Mouse (Mus musculus) thymus, postnatal 4 days (tissue): ENCODE results near the gene Fndc8.

Experiments used
- DNase-seq: peaks from one replicate; pipeline ENCODE4 v3.0.0; 2021

The Fndc8 gene

DNA sequence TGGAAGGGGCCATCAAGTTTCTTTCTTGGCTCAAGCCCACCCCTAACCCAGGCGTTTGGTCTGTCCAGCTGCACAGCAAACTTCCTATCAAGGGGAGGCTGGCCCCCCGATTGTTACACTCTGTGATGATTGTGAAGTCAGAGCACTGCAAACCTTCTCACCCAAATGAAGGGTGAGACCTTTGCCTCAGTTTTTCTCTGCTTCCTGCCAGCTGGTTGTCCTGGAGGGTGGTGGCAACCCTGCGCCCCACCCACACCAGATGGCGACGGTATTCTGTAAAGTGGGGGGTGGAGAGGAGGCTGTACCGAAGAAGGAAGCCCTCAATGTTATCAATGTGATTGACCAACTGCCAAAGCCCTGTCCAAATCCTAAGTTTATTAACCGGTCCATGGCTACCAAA lies at the start of gene Fndc8:
Fndc8 (plus strand) TSS at position 189 of the 400 bp plus-strand sequence.
- DNase-seq, result peak; percentile 77

DNA sequence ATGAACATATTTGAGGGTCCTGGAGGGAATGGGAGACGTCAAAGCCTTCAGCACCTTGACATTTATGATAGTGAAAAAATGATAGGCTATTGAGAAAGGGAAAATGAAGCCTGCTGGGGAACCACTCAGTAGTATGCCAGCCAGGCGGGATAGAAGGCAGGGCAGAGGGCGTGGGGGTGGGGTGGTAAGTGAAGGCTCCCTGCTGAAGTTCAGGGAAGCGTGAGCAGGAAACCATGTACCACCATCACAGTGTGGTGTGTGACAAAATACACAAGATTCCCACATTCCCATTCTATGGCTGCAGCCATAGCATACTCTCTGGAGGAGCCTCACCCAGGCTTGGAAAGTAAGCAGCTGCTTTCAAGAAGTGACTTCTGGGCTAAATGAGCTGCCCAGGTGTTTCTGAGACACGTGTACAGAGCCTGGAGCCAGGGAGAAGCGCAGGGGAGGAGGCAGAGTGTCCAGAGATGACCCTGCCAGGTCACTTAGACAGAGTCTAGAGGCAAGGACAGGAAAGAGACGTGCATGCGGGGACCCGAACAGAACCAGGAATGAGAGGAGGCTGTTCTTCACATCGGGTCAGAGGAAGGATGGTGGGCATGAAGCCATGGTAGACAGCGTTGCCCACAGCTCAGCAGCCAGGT lies 47.0 kb upstream of the Fndc8 start:
- no peak for DNase-seq

DNA sequence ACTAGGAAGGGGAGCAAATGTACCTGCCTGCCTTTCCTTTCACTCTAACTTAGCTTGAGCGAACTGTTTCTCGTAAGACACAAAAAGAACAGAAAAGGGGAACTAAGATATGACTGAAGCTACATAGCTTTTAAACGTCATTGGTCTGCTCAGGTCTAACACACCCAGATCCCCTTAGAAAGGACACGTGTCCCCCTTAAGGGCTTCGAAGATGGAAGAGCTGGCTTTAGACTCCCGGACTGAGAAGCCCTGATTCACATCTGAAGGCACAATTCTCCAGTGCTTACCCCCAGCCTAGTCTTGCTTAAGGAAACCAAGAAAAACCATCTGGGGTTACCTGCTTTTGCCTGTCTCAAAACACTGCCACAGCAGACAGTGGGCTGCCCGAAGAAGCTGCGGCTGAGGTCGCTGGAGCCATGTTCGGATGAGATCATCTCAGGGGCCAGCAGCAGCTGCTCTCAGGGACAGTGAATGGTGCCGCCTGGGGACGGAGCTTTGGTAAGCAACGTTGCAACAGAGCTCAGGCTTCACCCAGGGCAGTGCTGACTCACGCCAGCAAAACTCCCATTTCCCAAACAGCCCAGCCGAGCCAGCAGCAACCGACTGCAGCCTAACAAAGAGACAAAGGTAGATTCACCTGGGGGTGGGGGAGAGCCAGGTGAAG lies 46.4 kb upstream of the Fndc8 start:
- peak; percentile 41 for DNase-seq

DNA sequence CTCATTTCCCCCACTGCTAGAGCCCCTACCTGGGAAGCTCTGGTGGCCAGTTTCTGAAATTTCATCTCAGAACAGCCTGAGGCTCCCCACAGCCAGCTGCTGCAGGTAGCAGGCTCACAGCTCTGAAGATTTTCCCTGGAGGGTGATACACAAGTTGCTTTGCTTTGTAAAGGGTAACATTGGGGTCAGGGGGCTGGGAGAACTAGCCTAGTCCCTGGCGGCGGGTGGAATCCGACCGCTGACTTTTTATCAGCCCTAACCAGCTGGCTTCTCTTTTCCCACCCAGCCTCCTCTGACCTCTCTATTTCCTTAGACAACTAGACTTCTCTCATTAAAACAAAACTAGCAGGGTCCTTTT lies 45.9 kb upstream of the Fndc8 start:
- no peak for DNase-seq

DNA sequence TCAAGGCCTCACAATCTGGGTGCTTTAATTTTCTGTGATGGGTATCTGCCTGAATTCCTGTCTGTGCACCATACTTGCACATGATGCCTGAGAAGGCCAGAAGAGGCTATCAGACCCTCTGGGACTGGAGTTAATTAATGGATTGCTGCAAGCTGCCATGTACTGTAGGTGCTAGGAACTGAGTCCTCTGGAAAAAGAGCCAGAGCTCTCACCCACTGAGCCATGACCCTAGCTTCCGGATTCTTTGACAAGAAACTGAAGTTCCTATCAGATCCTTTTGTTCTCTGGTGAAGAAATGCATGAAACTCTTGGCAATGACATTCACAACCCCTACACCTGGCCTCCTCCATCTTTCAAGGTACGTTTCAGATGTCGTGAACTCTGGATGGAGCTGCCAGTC lies 45.0 kb upstream of the Fndc8 start:
- no peak for DNase-seq

DNA sequence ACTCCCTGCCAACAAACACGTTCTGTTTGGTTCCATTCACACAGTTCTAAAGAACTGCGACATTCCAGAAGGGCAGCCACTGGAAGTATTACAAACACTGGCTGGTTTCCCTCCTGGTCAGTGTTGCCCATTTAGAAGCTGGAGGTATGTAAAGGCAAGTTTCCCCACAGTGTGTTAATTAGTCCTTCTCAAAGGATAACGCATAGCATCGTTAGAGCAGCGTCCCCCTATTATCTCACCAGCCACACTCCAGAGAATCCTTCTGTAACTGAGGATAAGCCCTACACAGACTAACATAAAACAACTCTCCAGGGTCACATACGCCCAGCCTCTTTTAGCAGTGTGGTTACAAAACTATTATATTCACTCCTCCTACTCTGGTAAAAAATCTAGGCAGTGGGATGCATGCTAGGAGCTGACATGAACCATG lies 44.3 kb upstream of the Fndc8 start:
- DNase-seq, result no peak

DNA sequence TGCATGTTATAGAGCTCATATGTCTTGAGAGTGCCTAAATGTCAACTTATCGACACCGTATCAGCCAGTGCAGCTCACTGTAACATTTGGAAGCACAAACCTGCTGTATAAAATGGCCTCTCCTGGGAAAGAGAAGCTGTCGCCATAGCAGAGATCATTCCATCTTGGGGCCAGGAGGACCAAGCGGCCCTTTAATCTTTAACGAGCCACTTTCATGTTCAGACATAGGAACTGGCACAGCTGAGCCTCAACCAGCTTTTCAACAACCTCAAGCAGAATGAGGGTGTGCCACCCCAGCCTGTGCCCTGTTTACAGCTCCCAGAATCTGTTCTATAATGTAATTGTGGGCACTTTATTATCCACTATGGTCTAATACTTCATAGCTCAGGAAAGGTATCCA lies 41.7 kb upstream of the Fndc8 start:
- no peak for DNase-seq

DNA sequence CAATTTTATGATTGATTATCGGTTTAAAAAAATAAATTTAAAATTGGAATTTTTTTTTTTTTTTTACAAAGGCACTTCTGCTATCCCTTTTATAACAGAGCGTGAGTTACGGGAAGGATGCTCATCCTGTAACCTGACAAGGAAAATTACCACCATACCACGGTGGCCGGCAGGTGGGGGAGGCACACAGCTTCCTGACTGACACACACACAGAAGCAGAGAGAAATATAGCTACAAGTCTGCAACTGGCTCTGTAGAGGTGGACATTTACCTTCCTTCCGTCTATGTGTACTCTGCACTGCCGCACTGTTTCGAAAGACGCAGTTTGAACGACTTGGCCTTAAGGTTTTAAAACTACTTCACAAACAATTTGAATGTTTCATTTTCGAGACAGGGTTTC lies 39.8 kb upstream of the Fndc8 start:
- no peak for DNase-seq

DNA sequence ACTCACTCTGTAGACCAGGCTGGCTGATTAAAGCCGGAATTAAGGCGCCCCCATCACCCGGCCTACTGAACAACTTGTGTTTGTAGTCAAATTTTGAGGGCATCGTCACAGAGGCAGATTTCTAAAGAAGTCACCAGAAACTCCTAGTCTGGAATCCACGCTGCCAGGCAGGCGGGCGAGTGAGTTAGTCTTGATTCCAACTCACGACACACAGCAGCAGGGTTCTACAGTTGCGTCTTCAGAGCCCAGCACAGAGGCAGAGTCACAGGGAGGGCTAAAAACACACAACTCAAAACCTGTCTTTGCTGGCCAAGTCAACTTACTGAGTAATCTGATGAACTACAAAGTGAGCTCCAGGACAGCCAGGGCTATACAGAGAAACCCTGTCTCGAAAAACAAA lies 39.4 kb upstream of the Fndc8 start:
- DNase-seq, result no peak

DNA sequence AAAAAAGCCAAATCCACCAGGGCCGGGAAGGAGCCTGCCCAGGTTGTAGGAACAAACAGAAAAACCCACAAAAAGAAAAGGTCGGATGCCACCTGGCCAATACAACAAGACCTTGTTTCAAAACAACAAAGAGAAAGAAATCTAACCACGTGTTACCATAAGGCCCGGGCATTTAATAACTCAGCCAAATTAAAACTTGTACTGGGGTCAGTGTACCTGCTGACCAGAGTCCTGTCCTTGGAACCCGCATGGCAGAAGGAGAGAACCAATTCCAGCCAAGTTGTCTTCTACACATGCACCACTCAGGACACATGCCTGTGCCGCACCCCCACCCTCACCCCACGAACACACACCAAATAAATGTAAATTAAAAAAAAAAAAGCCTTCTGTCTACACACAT lies 39.0 kb upstream of the Fndc8 start:
- DNase-seq, result no peak

DNA sequence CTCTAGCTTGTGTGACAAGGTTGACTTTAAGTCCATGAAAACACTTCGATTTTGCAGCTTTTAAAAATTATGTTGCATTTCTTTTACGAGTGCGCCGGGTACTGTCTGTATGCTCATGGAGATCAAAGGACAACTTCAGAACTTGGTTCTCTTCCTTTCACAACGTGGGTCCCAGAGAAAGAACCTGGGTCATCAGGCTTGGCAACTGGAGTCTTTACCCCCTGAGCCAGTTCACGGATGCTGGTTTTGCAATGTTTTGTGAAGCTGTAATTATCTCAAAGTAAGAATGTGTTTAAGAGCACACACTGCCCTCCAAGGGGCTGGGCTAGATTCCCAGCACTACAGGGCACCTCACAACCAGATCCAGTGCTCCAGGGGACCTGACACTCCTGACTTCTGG lies 37.8 kb upstream of the Fndc8 start:
- no peak for DNase-seq

DNA sequence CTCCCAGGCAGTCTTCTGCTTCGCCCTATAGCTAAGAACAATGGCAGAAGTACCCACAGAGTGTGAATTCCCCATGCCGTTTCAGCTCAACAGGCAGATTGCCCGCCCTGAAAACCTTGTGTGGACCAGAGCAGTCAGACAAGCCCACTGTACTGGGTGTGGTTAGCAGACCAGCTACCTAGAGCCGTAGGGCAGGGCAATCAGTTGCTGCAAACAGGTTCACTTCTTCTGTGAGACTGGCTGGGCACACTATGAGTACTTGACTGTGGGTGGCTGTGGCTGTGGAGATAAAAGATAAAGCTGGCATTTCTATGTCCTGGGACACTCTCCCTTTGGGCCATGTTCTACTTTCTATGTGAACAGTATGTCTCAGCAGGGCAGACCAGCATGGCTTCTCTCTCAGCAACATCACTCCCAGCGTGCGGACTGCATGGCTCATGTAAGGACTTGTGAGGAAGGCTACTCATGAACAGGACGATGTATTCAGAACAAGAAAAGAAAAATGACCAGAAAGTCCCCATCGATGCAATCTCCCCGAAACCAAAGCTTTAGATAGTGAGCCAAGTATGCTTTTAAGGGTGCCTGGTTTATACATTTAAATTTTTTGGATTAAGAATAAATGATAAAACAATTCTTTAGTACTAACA lies 36.5 kb upstream of the Fndc8 start:
- no peak for DNase-seq

DNA sequence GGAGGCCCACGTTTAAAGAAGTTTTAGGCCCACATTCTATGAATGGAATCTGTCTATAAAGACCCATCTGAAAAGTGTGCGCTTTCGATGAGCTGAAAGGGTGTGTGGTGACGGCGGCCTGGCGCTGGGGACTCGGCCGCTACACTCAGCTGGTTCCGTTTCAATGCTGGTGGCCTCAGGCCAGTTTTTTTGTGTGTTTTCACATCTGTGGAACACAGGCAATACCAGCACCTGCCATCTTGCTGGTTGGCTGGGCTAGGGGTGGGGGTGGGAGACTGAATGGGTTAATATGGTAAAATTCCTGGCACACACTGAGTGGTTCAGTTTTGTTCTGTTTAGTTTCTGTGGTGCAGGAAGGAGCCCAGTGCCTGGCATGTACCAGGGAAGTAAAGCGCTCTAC lies 35.9 kb upstream of the Fndc8 start:
- no peak for DNase-seq

DNA sequence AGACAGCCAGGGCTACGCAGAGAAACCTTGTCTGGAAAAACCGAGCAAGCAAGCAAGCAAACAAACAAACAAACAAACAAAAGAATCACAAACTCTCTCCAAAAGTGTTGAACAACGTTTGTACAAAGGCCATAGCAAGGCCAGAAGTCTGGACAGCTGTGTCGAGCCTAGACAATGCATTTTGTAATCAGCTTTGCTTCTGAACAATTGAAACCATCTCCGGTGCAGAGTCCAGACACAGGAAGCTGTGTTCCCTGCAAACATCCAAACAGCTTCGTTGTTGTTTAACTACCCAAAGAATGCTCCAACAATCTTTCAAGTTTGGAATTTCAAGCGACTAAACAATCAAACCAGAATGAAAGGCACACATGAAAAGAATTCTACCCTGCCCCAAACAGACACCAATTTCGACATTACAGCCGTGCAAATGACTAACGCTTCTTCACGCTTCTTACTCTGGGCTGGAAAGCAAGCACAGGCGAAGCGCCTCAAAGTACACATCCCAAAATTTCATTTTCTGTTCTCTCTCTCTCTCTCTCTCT lies 34.5 kb upstream of the Fndc8 start:
- DNase-seq, result no peak

DNA sequence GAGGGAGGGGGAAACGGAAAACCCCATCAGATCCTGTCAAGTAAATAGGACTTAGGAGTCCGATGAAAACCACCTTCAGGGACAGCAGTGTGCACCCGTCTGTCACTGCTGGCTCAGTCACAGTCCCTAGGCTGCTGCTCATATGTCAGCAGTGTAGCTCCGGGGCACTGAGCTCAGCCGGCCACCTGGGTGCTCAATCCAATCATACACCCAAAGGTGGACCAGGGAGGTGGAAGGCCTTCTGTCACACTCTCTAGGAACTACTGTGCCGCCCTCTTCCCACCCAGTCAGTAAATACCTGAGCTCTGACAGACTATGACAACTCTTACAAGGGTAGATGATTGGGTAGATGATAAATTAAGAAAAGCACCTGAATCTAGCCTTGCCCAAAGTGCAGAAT lies 31.2 kb upstream of the Fndc8 start:
- DNase-seq, result peak; percentile 28

DNA sequence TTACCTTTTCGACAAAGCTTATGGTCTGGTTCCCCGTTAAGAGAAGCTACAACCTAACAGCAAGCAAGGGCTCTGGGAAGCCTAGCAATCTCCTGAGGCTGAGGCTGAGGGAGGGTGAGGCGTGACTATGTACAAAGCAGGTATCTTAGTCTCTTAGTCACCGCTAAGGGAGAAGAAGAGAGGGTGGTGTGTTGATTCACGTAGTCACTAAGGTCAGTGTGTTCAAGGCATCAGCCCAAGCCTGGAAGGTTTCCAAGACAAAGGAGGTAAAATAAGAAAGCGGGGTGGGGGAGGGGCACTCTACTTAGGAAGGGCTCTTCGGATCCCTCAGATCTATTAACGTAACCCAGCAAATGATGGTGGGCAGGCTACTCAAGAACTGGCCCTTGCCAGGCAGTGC lies 30.4 kb upstream of the Fndc8 start:
- no peak for DNase-seq

DNA sequence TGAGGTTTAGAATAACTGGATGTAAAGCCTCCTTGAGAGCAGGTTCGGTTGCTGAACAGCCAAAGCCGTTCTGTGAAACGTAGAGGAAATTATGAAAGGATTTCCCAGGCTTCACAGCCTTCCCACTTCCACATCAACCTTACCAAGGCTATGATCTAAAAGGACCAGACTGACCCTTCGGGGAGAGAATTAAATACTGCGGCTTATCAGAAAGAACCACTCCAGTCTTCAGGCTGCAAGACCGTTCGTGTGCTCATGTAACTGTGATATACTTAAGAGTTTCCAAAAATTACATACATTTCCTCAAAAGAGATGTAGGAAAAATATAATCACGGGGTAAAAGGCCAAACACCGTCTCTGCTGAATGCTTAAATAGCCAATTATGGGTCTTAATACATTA lies 29.3 kb upstream of the Fndc8 start:
- no peak for DNase-seq

DNA sequence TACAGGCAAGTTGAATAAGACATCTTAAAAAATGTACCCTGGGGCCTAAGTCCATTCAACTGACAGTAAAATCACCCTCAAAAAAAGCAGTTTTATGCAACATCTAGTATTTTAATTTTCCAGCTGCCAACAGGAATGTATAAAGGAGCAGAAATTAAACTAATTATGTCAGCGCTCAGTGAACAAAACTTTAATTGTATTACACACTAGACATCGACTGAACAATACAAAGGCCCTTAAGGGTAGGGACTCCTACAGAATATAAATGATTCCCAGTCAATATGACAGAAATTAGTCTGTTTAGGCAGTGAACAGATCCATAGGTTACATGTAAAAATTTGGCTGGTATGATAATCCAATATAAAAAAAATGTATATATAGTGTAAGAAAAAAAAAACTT lies 28.9 kb upstream of the Fndc8 start:
- no peak for DNase-seq

DNA sequence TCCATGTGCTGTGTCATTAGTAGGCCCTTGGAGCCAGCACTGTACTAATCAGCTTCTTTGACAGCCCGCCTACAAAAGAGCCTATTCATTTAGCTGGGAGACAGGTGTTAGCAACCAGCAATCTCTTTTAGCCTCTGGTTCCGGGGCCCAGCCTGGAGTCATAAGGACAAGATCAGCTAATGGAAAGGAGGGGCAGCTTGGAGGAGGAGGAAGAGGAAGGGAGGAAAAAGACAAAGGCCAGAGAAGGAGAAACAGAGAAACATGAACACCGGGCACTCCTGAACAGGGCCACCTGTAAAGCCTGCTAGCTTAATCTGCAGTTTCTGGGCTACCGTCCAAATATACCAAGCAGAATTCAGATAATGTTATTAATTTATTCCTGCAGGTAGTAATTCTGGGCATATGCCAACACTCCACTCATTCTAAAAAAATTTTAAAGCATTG lies 28.4 kb upstream of the Fndc8 start:
- DNase-seq, result no peak

DNA sequence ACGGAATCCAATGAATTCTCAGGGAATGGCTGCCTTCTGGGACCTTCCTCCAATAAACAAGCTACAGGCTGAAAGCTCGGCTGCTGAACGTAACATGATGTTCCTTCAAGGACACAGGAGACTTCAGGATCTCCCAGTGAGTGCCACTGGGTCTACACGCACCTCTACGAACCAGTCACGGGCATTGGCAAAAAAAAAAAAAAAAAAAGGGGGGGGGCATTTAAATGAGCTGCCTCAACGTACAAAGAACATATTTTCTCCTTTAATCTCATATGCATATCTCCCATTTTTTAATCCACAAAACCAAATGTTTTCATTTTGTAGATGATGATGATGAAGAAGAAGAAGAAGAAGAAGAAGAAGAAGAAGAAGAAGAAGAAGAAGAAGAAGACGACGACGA lies 26.0 kb upstream of the Fndc8 start:
- no peak for DNase-seq

DNA sequence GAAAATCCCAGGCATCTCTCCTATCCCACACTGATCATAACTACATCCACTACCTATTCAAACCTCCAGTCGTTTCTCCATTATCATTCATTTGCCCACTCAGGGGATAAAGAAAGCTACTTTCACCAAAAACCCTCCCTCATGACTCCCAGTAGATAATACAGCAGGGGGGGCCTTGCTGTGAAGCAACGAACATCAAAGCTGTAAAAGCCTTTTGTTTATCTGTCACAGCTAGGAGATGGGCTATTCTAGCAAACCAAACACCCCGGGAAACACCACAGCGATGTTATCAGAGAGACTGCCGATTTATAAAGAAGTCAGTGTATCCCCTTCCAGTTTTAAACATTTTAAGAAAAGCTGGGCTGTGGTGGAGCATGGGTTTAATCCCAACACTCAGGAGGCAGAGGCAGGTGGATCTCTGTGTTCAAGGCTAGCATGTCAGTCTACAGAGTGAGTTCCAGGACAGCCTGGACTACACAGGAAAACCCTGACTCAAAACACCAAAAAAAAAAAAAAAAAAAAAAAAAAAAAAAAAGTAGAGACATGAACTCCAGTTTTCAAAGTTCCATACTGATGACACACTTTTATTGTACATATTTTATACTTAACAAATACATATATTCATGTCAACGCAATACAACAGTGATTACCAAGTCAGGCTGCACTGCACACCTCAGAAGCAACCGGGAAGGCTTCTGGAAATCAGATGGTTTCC lies 24.9 kb upstream of the Fndc8 start:
- no peak for DNase-seq

DNA sequence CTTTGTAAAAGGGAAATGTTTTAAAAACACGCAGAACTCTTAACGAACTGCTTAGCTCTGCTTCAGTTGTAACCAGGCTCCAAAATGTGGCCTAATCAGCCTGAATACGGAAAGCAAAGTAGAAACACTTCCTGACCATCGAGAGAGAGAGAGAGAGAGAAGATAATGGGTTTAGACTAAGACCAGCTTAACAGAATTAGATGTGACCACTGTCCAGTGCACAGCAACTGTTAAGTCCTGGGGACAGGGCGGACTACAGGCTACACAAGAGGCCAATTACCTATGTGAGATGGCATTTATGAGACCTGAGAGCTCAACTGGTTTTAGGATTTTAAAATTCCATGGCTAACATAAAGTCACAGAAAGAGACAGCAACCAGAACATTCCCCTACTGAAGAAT lies 24.0 kb upstream of the Fndc8 start:
- DNase-seq, result no peak

DNA sequence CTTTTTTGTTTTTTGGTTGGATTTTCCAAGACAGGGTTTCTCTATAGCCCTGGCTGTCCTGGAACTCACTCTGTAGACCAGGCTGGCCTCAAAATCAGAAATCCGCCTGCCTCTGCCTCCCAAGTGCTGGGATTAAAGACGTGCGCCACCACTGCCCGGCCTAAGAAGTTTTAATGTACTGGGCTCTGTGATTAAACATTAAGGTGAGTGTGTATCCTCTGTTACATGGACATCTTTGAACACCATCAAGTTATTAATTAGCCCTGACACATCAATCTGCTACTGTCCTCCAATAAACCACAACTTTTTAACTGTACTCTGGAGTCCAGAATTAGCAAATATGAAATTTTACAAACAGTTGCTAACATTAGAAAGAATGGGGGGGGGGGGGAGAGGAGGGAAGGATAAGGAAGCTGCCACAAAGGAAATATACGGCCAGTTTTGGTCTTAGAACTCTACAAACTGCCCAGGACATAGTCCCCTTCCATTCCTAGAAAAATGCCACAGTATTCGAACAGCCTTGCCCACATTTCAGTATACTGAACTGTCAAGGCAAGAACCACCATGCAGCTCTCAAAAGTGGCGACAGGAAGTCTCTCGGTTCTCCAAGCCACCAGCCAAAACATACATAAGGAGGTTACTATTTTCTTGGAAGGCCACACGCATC lies 22.3 kb upstream of the Fndc8 start:
- no peak for DNase-seq
